Mouse (Mus musculus) midbrain, embryonic 15.5 days (tissue): ENCODE data around the gene Cyb5d1. TPM values are rescaled to one million over a fixed set of nuclear protein-coding genes. Genes with fewer than 3 reads are reported as not detected.
"Not testable (repeated sequence)": the region's sequence is repeated elsewhere in the genome, so short reads cannot be mapped to it uniquely, and the experiment has no call there.

ENCODE experiments used
- ATAC-seq: fragments of 200-750 bp; cut with Nextera tagmentation; replicated peaks from 2 replicates; pipeline ENCODE4 v1.8.0; 2017; ENCODE audit warnings: moderate TSS enrichment
- H3K27ac ChIP-seq: fragments of 300-500 bp; sonication (generic); 2 replicates; pipeline ENCODE4 v1.5.1; 2015; ENCODE audit warnings: mild to moderate bottlenecking, inconsistent platforms
- H3K27me3 ChIP-seq: fragments of 300-500 bp; sonication (generic); replicated peaks from 2 replicates; pipeline ENCODE4 v1.6.1; 2015; ENCODE audit warnings: inconsistent platforms
- H3K36me3 ChIP-seq: fragments of 300-500 bp; sonication (generic); replicated peaks from 2 replicates; pipeline ENCODE4 v1.6.1; 2015; ENCODE audit warnings: inconsistent platforms
- H3K4me1 ChIP-seq: fragments of 300-500 bp; sonication (generic); 2 replicates; pipeline ENCODE4 v1.6.1; 2015; ENCODE audit warnings: inconsistent platforms
- H3K4me2 ChIP-seq: fragments of 300-500 bp; sonication (generic); 2 replicates; pipeline ENCODE4 v1.6.1; 2015; ENCODE audit warnings: inconsistent platforms, mild to moderate bottlenecking, moderate library complexity
- H3K4me3 ChIP-seq: fragments of 300-500 bp; sonication (generic); 2 replicates; pipeline ENCODE4 v1.5.1; 2015; ENCODE audit warnings: mild to moderate bottlenecking, inconsistent platforms
- H3K9ac ChIP-seq: fragments of 300-500 bp; sonication (generic); 2 replicates; pipeline ENCODE4 v1.6.1; 2015; ENCODE audit warnings: mild to moderate bottlenecking, inconsistent platforms
- H3K9me3 ChIP-seq: fragments of 300-500 bp; sonication (generic); 2 replicates; pipeline ENCODE4 v1.6.1; 2016; ENCODE audit warnings: inconsistent platforms
- WGBS: fragments of 180-500 bp; shearing (Covaris S2); methylation state at CpG from one replicate; pipeline ENCODE4 v1.1.7; 2015; ENCODE audit warnings: mixed read lengths; 5-methylcytosine and 5-hydroxymethylcytosine counted together
- polyA plus RNA-seq: library from polyadenylated mRNA; unstranded; fragments of >200 nt; fragmentation: Nextera tagmentation; extraction: Ambion mirVana; gene quantifications from 2 replicates; pipeline ENCODE4 v1.2.1, GENCODE M21; 2015

Gene Cyb5d1
- polyA plus RNA-seq, 1 experiment from 2014 or later, result 32.7 TPM

DNA sequence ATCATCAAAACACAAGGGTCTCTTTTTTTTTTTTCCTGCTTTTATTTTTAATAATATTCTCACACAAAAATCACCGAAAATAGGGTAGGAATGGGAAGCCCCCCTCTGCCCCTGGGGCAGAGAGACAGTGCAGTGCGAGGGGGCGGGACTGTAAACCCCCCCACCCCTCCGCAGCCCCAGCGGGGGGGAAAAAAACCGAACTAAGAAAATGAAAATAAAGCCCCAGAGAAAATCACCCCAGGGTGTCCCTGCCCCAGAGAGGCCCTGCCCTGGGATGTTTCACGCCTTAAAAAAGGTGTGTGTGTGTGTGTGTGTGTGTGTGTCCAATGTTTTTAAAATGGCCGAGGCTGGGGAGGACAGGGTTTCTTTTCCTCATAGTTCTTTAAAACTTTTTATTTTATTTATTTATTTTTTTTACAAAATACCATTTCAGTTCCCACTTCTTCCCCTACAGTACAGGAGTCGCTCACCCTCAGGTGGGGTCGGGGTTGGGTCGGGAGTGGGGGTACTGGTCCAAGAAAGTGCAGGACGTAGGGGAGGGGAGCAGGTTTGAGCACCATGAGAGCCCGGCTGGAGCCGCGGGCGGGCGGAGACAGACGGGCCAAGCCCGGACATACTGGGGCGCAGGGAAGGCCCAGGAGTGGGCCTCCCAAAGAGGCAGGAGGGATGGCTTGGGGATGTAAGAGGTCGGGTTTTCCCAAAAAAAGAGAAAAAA lies 3.2 kb upstream of the Cyb5d1 start:
- peaks cover 23% of the 10 kb centered on the region for H3K4me1 ChIP-seq
- 18% methylated on average over 21 of the region's 21 CpGs for WGBS
- no peak overlapping the region for H3K4me3 ChIP-seq
- H3K27ac ChIP-seq, result no peak overlapping the region
- no peak for ATAC-seq
- no peak overlapping the region for H3K9ac ChIP-seq
- H3K9me3 ChIP-seq, result no peaks in the 10 kb centered on the region
- H3K36me3 ChIP-seq, result peaks cover 37% of the 10 kb centered on the region
- H3K27me3 ChIP-seq, result 0 out of 2 replicates have a peak, but pooled peaks cover 6% of the 10 kb centered on the region
- no peak overlapping the region for H3K4me2 ChIP-seq

DNA sequence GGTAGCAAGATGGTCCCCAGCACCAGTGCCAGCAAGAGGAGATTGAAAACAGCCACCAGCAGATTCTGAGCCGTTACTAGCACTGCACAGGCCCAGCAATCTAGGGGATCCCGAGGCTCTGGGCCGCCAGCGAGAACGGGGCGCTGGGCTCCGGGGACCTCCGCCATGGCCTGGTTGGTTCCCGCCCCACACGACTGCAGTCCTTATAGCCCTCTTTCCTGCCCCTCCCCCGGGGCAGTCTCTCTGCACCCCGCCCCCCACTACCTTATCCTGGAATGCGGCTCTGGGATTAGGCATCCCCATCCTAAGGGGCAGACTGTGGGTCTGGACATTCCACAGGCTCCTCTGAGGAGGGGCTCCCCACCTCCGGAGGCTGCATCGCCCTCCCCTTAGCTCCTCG lies 2.6 kb upstream of the Cyb5d1 start, which contains the start of gene Tmem88:
Gene Tmem88 (minus strand): TSS at position 176 of the 400 bp plus-strand sequence.
- H3K36me3 ChIP-seq, result peaks cover 32% of the 10 kb centered on the region
- ATAC-seq, result no peak
- H3K27ac ChIP-seq, result no peak within 1 kb of the TSS
- no peak within 1 kb of the TSS for H3K9ac ChIP-seq
- H3K4me1 ChIP-seq, result peaks cover 23% of the 10 kb centered on the region
- peak within 1 kb of the TSS; percentile 2 for H3K4me3 ChIP-seq
- H3K4me2 ChIP-seq, result peak within 1 kb of the TSS; percentile 27
- 4% methylated on average over 16 of the region's 16 CpGs for WGBS
- H3K27me3 ChIP-seq, result 0 out of 2 replicates have a peak, but pooled peaks cover 6% of the 10 kb centered on the region
- H3K9me3 ChIP-seq, result no peaks in the 10 kb centered on the region

DNA sequence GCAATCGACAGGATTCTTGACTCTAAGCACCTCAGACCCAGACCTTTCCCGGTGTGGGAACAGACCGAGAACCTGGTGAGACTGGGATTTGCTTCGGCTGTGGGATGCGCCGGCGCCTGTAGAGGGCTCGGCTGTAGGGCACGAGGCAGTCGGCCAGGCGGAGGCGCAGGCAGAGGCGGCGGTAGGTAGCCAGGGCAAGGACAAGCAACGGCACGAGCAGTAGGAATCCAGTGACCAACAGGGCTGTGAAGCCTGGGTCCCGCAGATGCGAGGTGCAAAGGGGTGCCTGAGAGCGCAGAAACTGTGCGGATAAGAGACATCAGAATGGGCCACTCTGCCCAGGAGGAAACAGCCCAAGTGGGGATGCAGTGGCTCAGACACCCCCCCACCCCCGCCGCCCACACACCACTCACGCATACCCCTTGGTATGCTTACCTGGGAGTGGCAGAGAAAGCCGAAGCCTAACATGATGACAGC lies 2.2 kb upstream of the Cyb5d1 start:
- 9% methylated on average over 24 of the region's 24 CpGs for WGBS
- ATAC-seq, result no peak
- Histone ChIP-seq H3K27me3 (0 out of 2 replicates have a peak, but pooled peaks cover 6% of the 10 kb centered on the region), H3K27ac (no peak overlapping the region), H3K36me3 (peaks cover 28% of the 10 kb centered on the region), H3K9me3 (no peaks in the 10 kb centered on the region), H3K4me2 (peak overlapping the region; percentile 27), H3K4me1 (peaks cover 23% of the 10 kb centered on the region), H3K9ac (no peak overlapping the region), H3K4me3 (peak overlapping the region; percentile 2; the same call in 1 of the 2 replicates)

DNA sequence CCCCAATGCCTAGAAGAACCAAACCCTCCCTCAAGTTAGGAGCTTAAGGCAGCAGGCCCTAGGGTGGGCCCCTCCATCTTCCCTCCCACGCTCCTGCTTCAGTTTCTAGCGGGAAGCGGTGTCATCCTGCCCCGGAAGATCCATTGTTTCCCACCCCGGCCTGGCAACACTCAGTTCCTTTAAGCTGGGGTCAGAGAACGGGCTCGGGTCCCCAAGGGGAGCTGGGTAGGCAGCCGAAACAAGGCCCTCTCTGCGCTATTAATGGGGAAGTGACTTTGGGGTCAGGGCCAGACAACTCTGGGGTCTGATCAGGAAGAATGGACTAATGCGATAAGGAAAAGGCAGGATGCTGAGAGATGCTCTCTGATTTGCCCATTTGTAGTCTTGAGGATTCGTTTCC lies 1.3 kb upstream of the Cyb5d1 start:
- 0 out of 2 replicates have a peak overlapping the region, but pooled peaks have one; percentile 13 for H3K27ac ChIP-seq
- peak overlapping the region; percentile 64 for H3K4me3 ChIP-seq
- H3K9me3 ChIP-seq, result no peaks in the 10 kb centered on the region
- peaks cover 20% of the 10 kb centered on the region for H3K36me3 ChIP-seq
- H3K9ac ChIP-seq, result peak overlapping the region; percentile 20; the same call in 1 of the 2 replicates
- no peak for ATAC-seq
- 23% methylated on average over 11 of the region's 11 CpGs for WGBS
- 0 out of 2 replicates have a peak, but pooled peaks cover 6% of the 10 kb centered on the region for H3K27me3 ChIP-seq
- H3K4me1 ChIP-seq, result peaks cover 23% of the 10 kb centered on the region
- H3K4me2 ChIP-seq, result peak overlapping the region; percentile 63

DNA sequence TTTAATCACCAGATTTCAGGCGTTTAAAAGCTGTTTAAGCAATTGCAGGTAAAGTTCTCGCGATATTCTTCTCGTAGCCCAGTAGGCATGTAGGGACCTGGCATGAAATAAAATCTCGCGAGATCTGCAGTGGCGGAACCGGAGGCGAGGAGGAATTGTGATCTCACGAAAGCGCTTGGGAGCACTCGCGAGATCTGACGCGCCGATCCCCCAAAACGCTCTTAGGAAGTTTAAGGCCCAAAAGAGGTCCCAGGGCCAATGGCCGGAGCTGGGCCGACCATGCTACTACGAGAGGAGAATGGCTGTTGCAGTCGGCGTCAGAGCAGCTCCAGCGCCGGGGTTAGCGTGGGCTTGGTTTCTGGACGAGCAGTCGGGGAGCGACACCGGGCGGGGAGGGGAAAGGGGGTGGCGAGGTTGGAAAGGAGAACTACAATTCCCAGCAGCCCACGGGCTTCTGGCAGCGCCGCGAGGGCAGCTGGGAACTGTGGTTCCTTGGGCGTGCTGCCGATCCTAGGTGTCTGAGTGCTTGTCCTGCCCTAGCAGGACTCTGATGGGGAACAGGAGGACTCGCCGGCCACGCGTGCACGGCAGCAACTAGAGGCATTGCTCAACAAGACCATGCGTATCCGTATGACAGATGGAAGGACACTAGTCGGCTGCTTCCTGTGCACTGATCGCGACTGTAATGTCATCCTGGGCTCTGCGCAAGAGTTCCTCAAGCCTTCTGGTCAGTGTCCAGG lies 373 bp upstream of the Cyb5d1 start:
- WGBS, result under 1% methylated on average over 48 of the region's 48 CpGs
- Histone ChIP-seq H3K9me3 (no peaks in the 10 kb centered on the region), H3K27me3 (0 out of 2 replicates have a peak, but pooled peaks cover 6% of the 10 kb centered on the region), H3K36me3 (peaks cover 12% of the 10 kb centered on the region), H3K4me2 (peak overlapping the region; percentile 63), H3K4me3 (peak overlapping the region; percentile 64), H3K27ac (peak overlapping the region; percentile 97), H3K4me1 (peaks cover 20% of the 10 kb centered on the region), H3K9ac (peak overlapping the region; percentile 73)
- peak; percentile 91 for ATAC-seq

DNA sequence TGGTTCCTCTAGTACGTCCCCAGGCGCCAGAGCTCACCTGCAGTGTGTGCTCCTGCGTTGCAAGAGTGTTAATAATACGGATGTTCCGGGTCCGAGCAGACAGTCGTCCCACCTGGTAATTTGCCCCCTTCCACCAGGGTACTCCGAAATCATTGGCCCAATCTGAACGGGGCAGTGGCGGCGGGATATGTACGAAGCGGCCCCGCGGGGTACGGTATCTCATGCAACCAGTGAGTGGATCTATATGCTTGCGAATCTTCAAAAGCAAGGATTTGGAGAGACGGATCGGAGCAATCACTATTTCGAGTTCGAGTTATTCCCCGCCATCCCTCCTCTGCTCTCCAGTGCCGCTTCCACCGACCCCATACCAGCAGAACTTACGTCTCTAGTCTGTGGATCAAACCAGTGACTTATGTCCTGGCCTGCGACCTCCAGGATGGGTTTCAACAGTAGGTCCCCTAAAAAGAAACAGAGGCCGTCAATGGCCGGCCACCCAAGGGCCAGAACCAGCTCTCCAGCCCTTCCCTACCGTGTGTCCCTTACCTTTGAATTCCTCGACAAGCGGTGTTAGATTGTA lies 752 bp downstream of the Cyb5d1 start:
- WGBS, result 3% methylated on average over 31 of the region's 31 CpGs
- Histone ChIP-seq H3K4me3 (peak overlapping the region; percentile 64), H3K27ac (peak overlapping the region; percentile 97)

DNA sequence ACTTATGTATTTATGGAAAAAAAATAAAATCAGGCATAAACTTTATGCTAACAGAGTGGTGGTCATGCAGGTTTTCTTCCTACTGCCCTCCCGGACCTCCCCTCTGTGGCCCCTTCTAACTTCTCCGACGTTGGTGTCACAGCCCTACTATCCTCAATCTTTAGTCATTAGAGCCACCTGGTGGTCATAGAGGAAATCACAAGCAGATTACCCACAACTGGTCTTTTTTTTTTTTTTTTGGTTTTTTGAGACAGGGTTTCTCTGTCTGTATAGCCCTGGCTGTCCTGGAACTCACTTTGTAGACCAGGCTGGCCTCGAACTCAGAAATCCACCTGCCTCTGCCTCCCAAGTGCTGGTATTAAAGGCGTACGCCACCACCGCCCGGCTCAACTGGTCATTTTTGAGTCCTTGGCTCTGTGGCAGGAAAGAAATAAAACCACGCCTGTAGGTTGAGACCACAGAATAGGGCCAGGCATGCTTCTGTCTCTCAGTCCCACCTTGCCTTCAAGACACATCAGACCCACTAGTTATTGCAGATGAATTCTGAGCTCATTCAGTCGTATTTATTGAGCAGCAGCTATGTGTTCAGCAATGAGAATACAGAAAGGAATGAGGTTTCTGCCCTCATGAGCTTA lies 4.9 kb downstream of the Cyb5d1 start:
- Histone ChIP-seq H3K9ac (no peak overlapping the region), H3K27ac (no peak overlapping the region), H3K4me1 (peaks cover 10% of the 10 kb centered on the region), H3K27me3 (no peaks in the 10 kb centered on the region), H3K9me3 (no peaks in the 10 kb centered on the region), H3K4me3 (no peak overlapping the region), H3K4me2 (no peak overlapping the region), H3K36me3 (no peaks in the 10 kb centered on the region)
- 0 out of 2 replicates have a peak, but pooled peaks have one; percentile 26 for ATAC-seq
- WGBS, result 50% methylated on average over 10 of the region's 10 CpGs

More for the DNA sequence above, 752 bp downstream of the Cyb5d1 start:
- Histone ChIP-seq H3K4me2 (peak overlapping the region; percentile 63), H3K4me1 (peaks cover 22% of the 10 kb centered on the region), H3K9ac (peak overlapping the region; percentile 73)
- not testable (repeated sequence) for H3K27me3 ChIP-seq, H3K9me3 ChIP-seq, H3K36me3 ChIP-seq, ATAC-seq

DNA sequence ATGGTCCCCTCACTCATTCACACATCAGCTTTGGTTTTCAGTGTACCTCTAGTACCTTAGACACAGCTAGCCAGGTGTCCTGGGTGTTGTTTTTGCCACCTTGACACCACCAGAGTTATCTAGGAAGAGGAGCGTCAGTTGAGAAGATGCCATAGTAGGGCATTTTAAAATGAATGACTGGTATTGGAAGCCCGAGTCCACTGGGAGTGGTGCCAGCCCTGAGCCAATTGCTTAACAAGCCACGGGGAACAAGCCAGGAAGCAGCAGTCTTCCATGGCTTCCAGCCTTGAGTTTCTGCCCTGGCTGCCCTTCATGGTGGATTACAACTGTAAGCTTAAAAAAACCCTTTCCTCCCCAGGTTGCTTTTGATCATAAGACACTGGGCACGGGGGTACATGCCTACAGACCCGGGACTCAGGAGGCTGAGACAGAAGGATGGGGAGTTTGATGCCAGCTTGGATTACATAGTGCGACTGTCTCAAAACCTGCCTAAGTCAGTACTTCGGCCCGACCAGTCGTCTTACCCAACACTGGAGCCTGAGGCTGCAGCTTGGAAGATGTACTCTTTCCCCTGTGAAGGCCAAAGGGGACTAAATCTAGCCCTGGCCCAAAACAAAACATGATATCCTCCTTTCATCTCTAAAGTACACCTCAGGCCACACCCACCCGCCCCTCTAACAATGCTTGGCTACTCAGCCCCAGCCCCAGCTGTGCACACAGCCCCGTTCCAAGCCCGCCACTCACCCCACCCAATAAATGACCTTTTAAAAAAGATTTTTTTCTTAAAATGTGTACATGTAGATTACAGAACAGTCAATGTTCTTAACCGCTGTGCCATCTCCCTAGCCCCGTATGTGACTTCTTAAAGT lies 5.7 kb downstream of the Cyb5d1 start:
- WGBS, result 63% methylated on average over 14 of the region's 14 CpGs
- 0 out of 2 replicates have a peak, but pooled peaks have one; percentile 25 for ATAC-seq
- Histone ChIP-seq H3K4me2 (no peak overlapping the region), H3K4me3 (no peak overlapping the region), H3K36me3 (no peaks in the 10 kb centered on the region), H3K27ac (no peak overlapping the region), H3K9ac (no peak overlapping the region), H3K9me3 (no peaks in the 10 kb centered on the region), H3K4me1 (peaks cover 10% of the 10 kb centered on the region), H3K27me3 (no peaks in the 10 kb centered on the region)

DNA sequence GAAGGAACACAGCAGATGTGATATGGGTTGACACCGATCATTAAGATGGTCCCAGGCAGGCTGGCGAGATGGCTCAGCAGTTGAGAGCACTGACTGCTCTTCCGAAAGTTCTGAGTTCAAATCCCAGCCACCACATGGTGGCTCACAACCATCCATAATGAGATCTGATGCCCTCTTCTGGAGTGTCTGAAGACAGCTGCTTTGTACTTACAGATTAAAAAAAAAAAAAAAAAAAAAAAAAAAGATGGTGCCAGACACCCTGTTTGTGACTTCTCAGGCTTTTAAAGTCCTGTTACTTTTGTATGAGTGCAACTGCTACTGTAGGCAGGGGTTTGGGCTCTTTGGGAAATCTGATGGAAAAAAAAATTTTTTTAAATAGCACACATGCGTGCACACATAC lies 6.8 kb downstream of the Cyb5d1 start:
- H3K36me3 ChIP-seq, result no peaks in the 10 kb centered on the region
- 95% methylated on average over 4 of the region's 4 CpGs for WGBS
- ATAC-seq, result no peak
- H3K27ac ChIP-seq, result no peak overlapping the region
- no peak overlapping the region for H3K9ac ChIP-seq
- H3K4me1 ChIP-seq, result 0 out of 2 replicates have a peak, but pooled peaks cover 3% of the 10 kb centered on the region
- H3K27me3 ChIP-seq, result no peaks in the 10 kb centered on the region
- no peak overlapping the region for H3K4me2 ChIP-seq
- H3K4me3 ChIP-seq, result no peak overlapping the region
- H3K9me3 ChIP-seq, result no peaks in the 10 kb centered on the region

DNA sequence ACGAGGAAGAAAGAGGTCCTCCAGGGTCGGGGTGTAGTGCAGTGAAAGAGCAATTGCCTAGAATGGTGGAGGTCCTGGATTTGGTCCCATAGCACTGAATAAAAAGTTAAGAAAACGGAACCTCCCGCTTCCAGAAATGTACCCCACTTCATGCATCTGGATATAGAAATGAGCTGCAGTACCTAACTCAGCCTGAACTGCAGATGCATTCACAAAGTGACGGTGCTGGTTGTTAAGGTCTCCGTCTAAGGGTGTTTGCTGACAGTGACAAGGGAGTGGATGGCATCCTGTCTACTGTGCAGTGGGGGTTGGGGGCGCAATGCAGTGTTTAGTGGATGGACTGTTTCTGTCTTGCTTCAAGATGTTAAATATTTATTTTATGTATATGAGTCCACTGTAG lies 8.7 kb downstream of the Cyb5d1 start:
- Histone ChIP-seq H3K4me1 (0 out of 2 replicates have a peak, but pooled peaks cover 3% of the 10 kb centered on the region), H3K9me3 (no peaks in the 10 kb centered on the region), H3K4me3 (no peak overlapping the region), H3K27me3 (no peaks in the 10 kb centered on the region), H3K4me2 (no peak overlapping the region), H3K27ac (no peak overlapping the region), H3K36me3 (no peaks in the 10 kb centered on the region), H3K9ac (no peak overlapping the region)
- 85% methylated on average over 7 of the region's 7 CpGs for WGBS
- no peak for ATAC-seq

DNA sequence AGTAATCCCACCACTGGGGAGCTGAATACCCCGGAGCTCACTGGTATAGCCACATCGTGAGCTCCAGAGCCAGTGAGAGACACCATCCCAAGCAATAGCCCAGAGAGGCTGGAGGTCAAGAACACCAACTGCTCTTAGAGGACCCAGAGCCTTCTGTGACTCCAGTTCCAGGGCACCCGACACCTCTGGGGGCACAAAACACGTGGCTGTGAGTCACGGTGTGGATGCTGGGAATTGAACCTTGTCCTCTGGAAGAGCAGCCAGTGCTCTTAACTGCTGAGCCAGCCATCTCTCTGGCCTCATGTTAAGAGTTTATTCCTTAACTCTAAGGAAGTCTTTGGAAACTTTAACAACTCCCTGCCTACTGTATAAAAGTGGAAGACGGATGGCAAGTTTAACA lies 10.5 kb downstream of the Cyb5d1 start:
- ATAC-seq, result no peak
- WGBS, result 77% methylated on average over 6 of the region's 6 CpGs
- H3K27ac ChIP-seq, result no peak overlapping the region
- no peak overlapping the region for H3K9ac ChIP-seq
- 0 out of 2 replicates have a peak, but pooled peaks cover under 1% of the 10 kb centered on the region for H3K4me1 ChIP-seq
- no peak overlapping the region for H3K4me2 ChIP-seq
- no peak overlapping the region for H3K4me3 ChIP-seq
- no peaks in the 10 kb centered on the region for H3K27me3 ChIP-seq
- H3K9me3 ChIP-seq, result no peaks in the 10 kb centered on the region
- H3K36me3 ChIP-seq, result no peaks in the 10 kb centered on the region
